ENCODE assay signal across 9 mouse cellular contexts in genomic region chr10:28492206-28492605, GRCm38 (mm10).
A peak's percentile ranks its signal among the peaks of the same experiment; 100 is the strongest.
DNase-seq lines count a peak whose midpoint lies in the region; ATAC-seq lines count a peak whose summit lies in the region.
"Had no signal": no experiment of that assay in that cellular context is flagged by ENCODE, and none has a peak within 500 bp of the region (broad histone marks: within the 10 kb centered on the region; RNA-seq: fewer than 3 reads in every experiment).

No protein-coding gene starts in this region.

- intact Hi-C loops in heart, postnatal 10 days (cut with DNase I), result no loop called here

- no peak overlapping the region for H3K4me2 ChIP-seq in midbrain, embryonic 12.5 days (replicated peaks)
- H3K4me2 ChIP-seq in midbrain, embryonic 16.5 days (ENCODE audit: low read length), result no peak overlapping the region
- no peak overlapping the region for H3K4me2 ChIP-seq in kidney, embryonic 14.5 days (replicated peaks; ENCODE audit: low read depth, low read length)

- peak; percentile 39; the same call in 1 of the 2 replicates for ATAC-seq in midbrain, embryonic 12.5 days (ENCODE audit: low FRiP score, low read depth)
- ATAC-seq in midbrain, embryonic 16.5 days, result no peak
- ATAC-seq in CD4-positive, CD25-positive, alpha-beta regulatory T cell, adult 4 months, result no peak
- no peak for ATAC-seq in kidney, embryonic 14.5 days (ENCODE audit: low FRiP score, low TSS enrichment)

- DNase-seq in cerebellum, postnatal 25 days, result peak; percentile 67 to 79
- peak; percentile 60 to 65 for DNase-seq in heart, postnatal 10 days
- DNase-seq in ovary, postnatal 14 days (ENCODE audit: low spot score), result no peak
- DNase-seq: thymus, postnatal 36 days had no signal

- H3K4me1 ChIP-seq in midbrain, embryonic 12.5 days, result peaks cover 18% of the 10 kb centered on the region
- peaks cover 9% of the 10 kb centered on the region for H3K4me1 ChIP-seq in midbrain, embryonic 16.5 days (ENCODE audit: control insufficient read depth, insufficient read depth, low read length)
- peaks cover 7% of the 10 kb centered on the region; the same call in 1 of the 2 replicates for H3K4me1 ChIP-seq in kidney, embryonic 14.5 days (ENCODE audit: control insufficient read depth, insufficient read depth, low read length)

- 23% methylated on average over 9 of the region's 9 CpGs for WGBS in midbrain, embryonic 12.5 days
- 36% methylated on average over 9 of the region's 9 CpGs for WGBS in midbrain, embryonic 16.5 days
- WGBS in kidney, embryonic 14.5 days, result 69% methylated on average over 9 of the region's 9 CpGs

- no peak overlapping the region for H3K9ac ChIP-seq in midbrain, embryonic 12.5 days (replicated peaks)
- H3K9ac ChIP-seq in midbrain, embryonic 16.5 days (ENCODE audit: low read depth, low read length), result no peak overlapping the region
- no peak overlapping the region for H3K9ac ChIP-seq in kidney, embryonic 14.5 days (ENCODE audit: low read depth, low read length)
- H3K9ac ChIP-seq: lung, embryonic 14.5 days had no signal

- H3K27me3 ChIP-seq in midbrain, embryonic 12.5 days, result no peaks in the 10 kb centered on the region
- no peaks in the 10 kb centered on the region for H3K27me3 ChIP-seq in midbrain, embryonic 16.5 days (ENCODE audit: control insufficient read depth, insufficient read depth, low read depth, low read length)
- no peaks in the 10 kb centered on the region for H3K27me3 ChIP-seq in kidney, embryonic 14.5 days (ENCODE audit: control insufficient read depth, insufficient read depth, low read length)

- no peak overlapping the region for H3K4me3 ChIP-seq in midbrain, embryonic 12.5 days
- H3K4me3 ChIP-seq in midbrain, embryonic 16.5 days (ENCODE audit: low read depth, low read length), result no peak overlapping the region
- H3K4me3 ChIP-seq in kidney, embryonic 14.5 days (ENCODE audit: low read length), result no peak overlapping the region

- H3K9me3 ChIP-seq in midbrain, embryonic 12.5 days, result no peaks in the 10 kb centered on the region
- H3K9me3 ChIP-seq in midbrain, embryonic 16.5 days (replicated peaks; ENCODE audit: control insufficient read depth, low read length, poor library complexity, severe bottlenecking), result no peaks in the 10 kb centered on the region
- H3K9me3 ChIP-seq in kidney, embryonic 14.5 days (ENCODE audit: control insufficient read depth, low read length), result no peaks in the 10 kb centered on the region

- H3K36me3 ChIP-seq in midbrain, embryonic 12.5 days, result no peaks in the 10 kb centered on the region
- no peaks in the 10 kb centered on the region for H3K36me3 ChIP-seq in midbrain, embryonic 16.5 days (ENCODE audit: control insufficient read depth, insufficient read depth, low read length)
- H3K36me3 ChIP-seq in kidney, embryonic 14.5 days (ENCODE audit: control insufficient read depth, insufficient read depth, low read length), result no peaks in the 10 kb centered on the region

- no peak overlapping the region for H3K27ac ChIP-seq in midbrain, embryonic 12.5 days (replicated peaks)
- H3K27ac ChIP-seq in midbrain, embryonic 16.5 days (ENCODE audit: low read length), result no peak overlapping the region
- no peak overlapping the region for H3K27ac ChIP-seq in kidney, embryonic 14.5 days (ENCODE audit: low read depth, low read length)
